Mouse (Mus musculus) forebrain, postnatal 0 days (tissue): Measurements from ENCODE around the gene Gbgt1. TPM values are rescaled to one million over a fixed set of nuclear protein-coding genes. Genes with fewer than 3 reads are reported as not detected.

Source experiments
- ATAC-seq: fragments of 200-750 bp; cut with Nextera tagmentation; 2 replicates; pipeline ENCODE4 v1.8.0; 2017; ENCODE audit warnings: mild to moderate bottlenecking, moderate library complexity
- DNase-seq: peaks from one replicate; pipeline ENCODE4 v3.0.0-alpha.2; 2015
- H3K27ac ChIP-seq: fragments of 300-500 bp; sonication (generic); 2 replicates; pipeline ENCODE4 v1.5.1; 2014; ENCODE audit warnings: low read depth, mild to moderate bottlenecking, antibody characterized with exemption, low read length, moderate library complexity, mixed read lengths
- H3K27me3 ChIP-seq: fragments of 300-500 bp; sonication (generic); 2 replicates; pipeline ENCODE4 v1.6.1; 2014; ENCODE audit warnings: mild to moderate bottlenecking, low read length, mixed read lengths; ENCODE audit not compliant: insufficient read depth
- H3K36me3 ChIP-seq: fragments of 300-500 bp; sonication (generic); 2 replicates; pipeline ENCODE4 v1.6.1; 2014; ENCODE audit warnings: mild to moderate bottlenecking, moderate library complexity; ENCODE audit not compliant: insufficient read depth
- H3K4me1 ChIP-seq: fragments of 300-500 bp; sonication (generic); 2 replicates; pipeline ENCODE4 v1.6.1; 2014; ENCODE audit warnings: antibody characterized with exemption; ENCODE audit not compliant: insufficient read depth
- H3K4me2 ChIP-seq: fragments of 300-500 bp; sonication (generic); 2 replicates; pipeline ENCODE4 v1.6.1; 2014; ENCODE audit warnings: low read depth, mild to moderate bottlenecking, moderate library complexity
- H3K4me3 ChIP-seq: fragments of 300-500 bp; sonication (generic); 2 replicates; pipeline ENCODE4 v1.5.1; 2014; ENCODE audit warnings: low read depth, low read length, mixed read lengths
- H3K9ac ChIP-seq: fragments of 300-500 bp; sonication (generic); 2 replicates; pipeline ENCODE4 v1.6.1; 2014; ENCODE audit warnings: mild to moderate bottlenecking
- H3K9me3 ChIP-seq: fragments of 300-500 bp; sonication (generic); 2 replicates; pipeline ENCODE4 v1.6.1; 2016; ENCODE audit warnings: low read length
- CTCF ChIP-seq: sonication (generic); IDR thresholded peaks from 2 replicates; pipeline ENCODE4 v1.5.1; 2016; ENCODE audit warnings: antibody characterized with exemption, control low read depth, low read depth
- WGBS: fragments of 180-500 bp; shearing (Covaris S2); extraction: QIAGEN DNeasy Blood & Tissue Kit; methylation state at CpG from one replicate; pipeline ENCODE4 v1.1.7; 2014; 5-methylcytosine and 5-hydroxymethylcytosine counted together
- polyA plus RNA-seq: library from polyadenylated mRNA; unstranded; fragments of >200 nt; fragmentation: Nextera tagmentation; extraction: Ambion mirVana; gene quantifications from 2 replicates; pipeline ENCODE4 v1.2.1, GENCODE M21; 2015
- total RNA-seq: library from RNA; depleted of rRNA; stranded (reverse); fragments of >200 nt; gene quantifications from 2 replicates; pipeline ENCODE4 v1.2.3, GENCODE M21; 2014; rRNA removed

Gbgt1 gene
- total and polyA plus RNA-seq, 2 experiments from 2014 or later: 0.54 to 4.9 TPM

DNA sequence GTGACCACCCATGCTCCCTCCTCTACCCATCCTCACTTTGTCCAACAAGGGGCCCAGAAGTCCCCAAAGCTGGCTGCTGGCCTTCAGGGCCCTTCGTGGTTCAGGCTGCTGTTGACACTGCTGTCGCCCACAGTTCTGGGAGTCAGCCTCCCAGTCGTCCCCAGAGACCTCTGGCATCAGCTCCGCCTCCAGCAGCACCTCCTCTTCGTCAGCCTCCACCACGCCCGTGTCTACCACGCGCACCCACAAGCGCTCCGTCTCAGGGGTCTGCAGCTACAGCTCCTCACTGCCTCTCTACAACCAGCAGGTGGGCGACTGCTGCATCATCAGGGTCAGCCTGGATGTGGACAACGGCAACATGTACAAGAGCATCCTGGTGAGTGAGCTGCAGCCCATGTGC, 52.5 kb downstream of the Gbgt1 start:
- ATAC-seq (no peak), DNase-seq (no peak)
- H3K4me1 ChIP-seq: no peaks in the 10 kb centered on the region
- H3K4me3 ChIP-seq: no peak overlapping the region
- WGBS: 92% methylated on average over 13 of the region's 13 CpGs
- H3K4me2 ChIP-seq: no peak overlapping the region
- H3K27me3 ChIP-seq: no peaks in the 10 kb centered on the region
- H3K27ac ChIP-seq: no peak overlapping the region
- H3K36me3 ChIP-seq: peaks cover 95% of the 10 kb centered on the region
- H3K9me3 ChIP-seq: no peaks in the 10 kb centered on the region
- no peak overlapping the region for H3K9ac ChIP-seq
- no peak for TF ChIP-seq CTCF

- WGBS: 97% methylated on average over 5 of the region's 5 CpGs
- DNase-seq (no peak), ATAC-seq (no peak)
- Histone ChIP-seq H3K4me3 (no peak overlapping the region), H3K27me3 (no peaks in the 10 kb centered on the region), H3K9me3 (no peaks in the 10 kb centered on the region), H3K27ac (no peak overlapping the region), H3K36me3 (peaks cover 66% of the 10 kb centered on the region), H3K4me1 (no peaks in the 10 kb centered on the region), H3K4me2 (no peak overlapping the region), H3K9ac (no peak overlapping the region)
- TF ChIP-seq CTCF: no peak
Observed at GRCm38 (mm10) chr2:28552301-28552700, 55.6 kb downstream of the Gbgt1 start.

Other genes with a start within 250 kb of the Gbgt1 start
- gene Ppp1r26, start 50.1 kb upstream of the Gbgt1 start, total RNA-seq: 35.6 and 60.8 TPM in 2 replicates
- gene Ppp1r26, start 50.1 kb upstream of the Gbgt1 start, polyA plus RNA-seq: 5.0 and 11.7 TPM in 2 replicates
- 5.2 and 5.4 TPM in 2 replicates for gene 1700007K13Rik, start 30.6 kb upstream of the Gbgt1 start, total RNA-seq
- 5.2 and 8.5 TPM in 2 replicates for gene 1700007K13Rik, start 30.6 kb upstream of the Gbgt1 start, polyA plus RNA-seq
- 25.4 and 33.4 TPM in 2 replicates for gene Mrps2, start 28.8 kb upstream of the Gbgt1 start, total RNA-seq
- 39.8 and 42.6 TPM in 2 replicates for gene Mrps2, start 28.8 kb upstream of the Gbgt1 start, polyA plus RNA-seq
- not detected in 2 replicates for gene Gm10134, start 9.2 kb downstream of the Gbgt1 start, total RNA-seq
- 1.8 and 2.3 TPM in 2 replicates for gene Gm10134, start 9.2 kb downstream of the Gbgt1 start, polyA plus RNA-seq
- gene Ralgds, start 16.2 kb downstream of the Gbgt1 start, total RNA-seq: 176 and 197 TPM in 2 replicates
- 65.3 and 76.8 TPM in 2 replicates for gene Ralgds, start 16.2 kb downstream of the Gbgt1 start, polyA plus RNA-seq
- gene Cel, start 66.5 kb downstream of the Gbgt1 start, total RNA-seq: not detected in 2 replicates
- gene Cel, start 66.5 kb downstream of the Gbgt1 start, polyA plus RNA-seq: not detected in 2 replicates
- 26.9 and 33.3 TPM in 2 replicates for gene Gtf3c5, start 86.9 kb downstream of the Gbgt1 start, total RNA-seq
- gene Gtf3c5, start 86.9 kb downstream of the Gbgt1 start, polyA plus RNA-seq: 20.0 and 32.7 TPM in 2 replicates
- not detected in 2 replicates for gene Gfi1b, start 125.1 kb downstream of the Gbgt1 start, total RNA-seq
- gene Gfi1b, start 125.1 kb downstream of the Gbgt1 start, polyA plus RNA-seq: not detected in 2 replicates
- gene Tsc1, start 144.3 kb downstream of the Gbgt1 start, total RNA-seq: 35.4 and 43.4 TPM in 2 replicates
- gene Tsc1, start 144.3 kb downstream of the Gbgt1 start, polyA plus RNA-seq: 7.7 and 16.8 TPM in 2 replicates
- not detected in 2 replicates for gene Spaca9, start 202.8 kb downstream of the Gbgt1 start, total RNA-seq
- 3.1 and 3.6 TPM in 2 replicates for gene Spaca9, start 202.8 kb downstream of the Gbgt1 start, polyA plus RNA-seq
- 1.1 and 1.7 TPM in 2 replicates for gene Ak8, start 203.3 kb downstream of the Gbgt1 start, total RNA-seq
- 3.4 and 5.2 TPM in 2 replicates for gene Ak8, start 203.3 kb downstream of the Gbgt1 start, polyA plus RNA-seq